Mouse (Mus musculus) MEL (cell line): ENCODE results near the gene Foxo6. TPM values are rescaled to one million over a fixed set of nuclear protein-coding genes. Genes with fewer than 3 reads are reported as not detected.

Experiments used
- DNase-seq: peaks from one replicate; pipeline ENCODE4 v3.0.0; 2011; ENCODE audit warnings: low read depth, low spot score
- H3K27ac ChIP-seq: 2 replicates; pipeline ENCODE4 v1.5.1; 2012; ENCODE audit warnings: low read depth, mild to moderate bottlenecking, control low read depth, low read length, moderate library complexity; ENCODE audit not compliant: control insufficient read depth
- H3K27me3 ChIP-seq, 2 experiments: fragments of 150-350 bp in 1 of 2; sonication (generic) in 1 of 2; 2 replicates each; pipeline ENCODE4 v1.6.1; 2012; ENCODE audit warnings: low read length in 2 of 2, mild to moderate bottlenecking in 2 of 2, improper control_type of control experiment in 1 of 2, moderate library complexity in 1 of 2; ENCODE audit not compliant: insufficient read depth in 2 of 2, control insufficient read depth in 1 of 2
- H3K36me3 ChIP-seq, 2 experiments: 2 replicates each; pipeline ENCODE4 v1.6.1; 2012 to 2014; ENCODE audit warnings: low read length in 2 of 2, improper control_type of control experiment in 1 of 2, inconsistent platforms in 1 of 2, mild to moderate bottlenecking in 1 of 2; ENCODE audit not compliant: insufficient read depth in 2 of 2, control insufficient read depth in 1 of 2
- H3K4me1 ChIP-seq, 2 experiments: fragments of 150-350 bp in 1 of 2; sonication (generic) in 1 of 2; 2 replicates each; pipeline ENCODE4 v1.6.1; 2012; ENCODE audit warnings: low read length in 2 of 2, improper control_type of control experiment in 1 of 2, mild to moderate bottlenecking in 1 of 2; ENCODE audit not compliant: insufficient read depth in 2 of 2, control insufficient read depth in 1 of 2
- H3K4me3 ChIP-seq, 2 experiments: fragments of 150-350 bp in 1 of 2; sonication (generic) in 1 of 2; 2 replicates each; pipeline ENCODE4 v1.5.1; 2012; ENCODE audit warnings: low read depth in 2 of 2, low read length in 2 of 2, mild to moderate bottlenecking in 2 of 2, moderate library complexity in 2 of 2, control low read depth in 1 of 2, improper control_type of control experiment in 1 of 2; ENCODE audit not compliant: control insufficient read depth in 1 of 2, insufficient read depth in 1 of 2
- H3K79me2 ChIP-seq: 2 replicates; pipeline ENCODE4 v1.6.1; 2012; ENCODE audit warnings: mild to moderate bottlenecking, low read length, moderate library complexity; ENCODE audit not compliant: control insufficient read depth, poor library complexity, insufficient read depth
- H3K9ac ChIP-seq: 2 replicates; pipeline ENCODE4 v1.6.1; 2012; ENCODE audit warnings: low read depth, mild to moderate bottlenecking, control low read depth, low read length, moderate library complexity; ENCODE audit not compliant: control insufficient read depth, poor library complexity, severe bottlenecking
- H3K9me3 ChIP-seq: fragments of 150-350 bp; sonication (generic); replicated peaks from 2 replicates; pipeline ENCODE4 v1.6.1; 2012; ENCODE audit warnings: mild to moderate bottlenecking, low read length, improper control_type of control experiment, moderate library complexity; ENCODE audit not compliant: insufficient read depth
- KAT2A ChIP-seq: conservative IDR thresholded peaks from 2 replicates; pipeline ENCODE4 v1.6.1; 2012; ENCODE audit warnings: low read depth, low read length, improper control_type of control experiment, inconsistent platforms
- polyA plus RNA-seq, 2 experiments: library from polyadenylated mRNA; stranded (reverse) in 1 of 2; unstranded in 1 of 2; fragments of >175 nt in 1 of 2; fragments of >200 nt in 1 of 2; gene quantifications; 2 replicates each; pipeline versions ENCODE4 v1.2.1 to v1.2.4; 2012; ENCODE audit warnings: low replicate concordance in 2 of 2, low read depth in 1 of 2; ENCODE audit not compliant: insufficient read length in 2 of 2, insufficient read depth in 1 of 2, missing spikeins in 1 of 2
- total RNA-seq: library from RNA; depleted of rRNA; stranded (reverse); fragments of 300-350 nt; gene quantifications from 2 replicates; pipeline ENCODE4 v1.2.3, GENCODE M21; 2012; rRNA removed

Gene Foxo6
- total and polyA plus RNA-seq, 3 experiments, result 0.31 to 3.4 TPM; not detected in 1

GRCm38 (mm10) chr4:120218878-120219277, 68.3 kb downstream of the Foxo6 start:
- no peaks in the 10 kb centered on the region for H3K79me2 ChIP-seq
- H3K4me1 ChIP-seq, result peaks cover 0 to 6% of the 10 kb centered on the region in 2 experiments; a peak in 1 of 4 replicates
- no peak overlapping the region for H3K27ac ChIP-seq
- H3K4me3 ChIP-seq, result no peak overlapping the region
- H3K9me3 ChIP-seq, result no peaks in the 10 kb centered on the region
- H3K27me3 ChIP-seq, result no peaks in the 10 kb centered on the region
- no peak overlapping the region for H3K9ac ChIP-seq
- H3K36me3 ChIP-seq, result no peaks in the 10 kb centered on the region
- DNase-seq, result no peak
- no peak for TF ChIP-seq KAT2A

Other genes with a start within 250 kb of the Foxo6 start
- not detected in 2 replicates for gene AL607142.1, start 222.4 kb downstream of the Foxo6 start, total RNA-seq
- not detected for gene AL607142.1, start 222.4 kb downstream of the Foxo6 start, polyA plus RNA-seq
- not detected in 2 replicates for gene Edn2, start 126.1 kb downstream of the Foxo6 start, total RNA-seq
- gene Edn2, start 126.1 kb downstream of the Foxo6 start, polyA plus RNA-seq, result not detected
- gene Scmh1, start 117.9 kb upstream of the Foxo6 start, total RNA-seq, result 6.0 and 7.5 TPM in 2 replicates
- 10 to 100 TPM in 1 of 2 experiments, not detected in 1; 66.8 TPM for gene Scmh1, start 117.9 kb upstream of the Foxo6 start, polyA plus RNA-seq
- not detected in 2 replicates for gene Slfnl1, start 244.9 kb upstream of the Foxo6 start, total RNA-seq
- under 1 TPM in 1 of 2 experiments, not detected in 1; 0.06 TPM for gene Slfnl1, start 244.9 kb upstream of the Foxo6 start, polyA plus RNA-seq